Mouse (Mus musculus) lung, postnatal 10 days (tissue): ENCODE results near the gene Mrps14.

Experiments used
- DNase-seq: peaks from one replicate; pipeline ENCODE4 v3.0.0; 2021

Mrps14 gene

GRCm38 (mm10) chr1:160194529-160195336, at the start of gene Mrps14:
Mrps14 (plus strand) TSS chr1:160195215.
- DNase-seq: peak; percentile 100

GRCm38 (mm10) chr1:160145606-160146005, 49.4 kb upstream of the Mrps14 start:
- DNase-seq: no peak

- DNase-seq: peak; percentile 6
Observed at GRCm38 (mm10) chr1:160147274-160147673, 47.7 kb upstream of the Mrps14 start.

- DNase-seq: peak; percentile 6
Observed at GRCm38 (mm10) chr1:160149291-160149906, 45.6 kb upstream of the Mrps14 start.

- DNase-seq: no peak
Observed at GRCm38 (mm10) chr1:160150726-160151125, 44.3 kb upstream of the Mrps14 start.

GRCm38 (mm10) chr1:160153480-160153879, 41.5 kb upstream of the Mrps14 start, which contains the start of gene Tnn:
Tnn (minus strand) TSS chr1:160153580.
- no peak for DNase-seq

GRCm38 (mm10) chr1:160158190-160158589, 36.8 kb upstream of the Mrps14 start:
- DNase-seq: no peak

GRCm38 (mm10) chr1:160166600-160166999, 28.4 kb upstream of the Mrps14 start:
- no peak for DNase-seq

- DNase-seq: no peak
Observed at GRCm38 (mm10) chr1:160176903-160177302, 18.1 kb upstream of the Mrps14 start.

- DNase-seq: no peak
Observed at GRCm38 (mm10) chr1:160181216-160181615, 13.8 kb upstream of the Mrps14 start.

GRCm38 (mm10) chr1:160184506-160184905, 10.5 kb upstream of the Mrps14 start:
- peak; percentile 56 for DNase-seq

- DNase-seq: no peak
Observed at GRCm38 (mm10) chr1:160195337-160195663, 285 bp downstream of the Mrps14 start.

GRCm38 (mm10) chr1:160205486-160205885, 10.5 kb downstream of the Mrps14 start:
- DNase-seq: no peak

- DNase-seq: no peak
Observed at GRCm38 (mm10) chr1:160209844-160210243, 14.8 kb downstream of the Mrps14 start.

GRCm38 (mm10) chr1:160210566-160210965, 15.6 kb downstream of the Mrps14 start:
- DNase-seq: peak; percentile 6

GRCm38 (mm10) chr1:160211597-160212122, 16.6 kb downstream of the Mrps14 start:
- DNase-seq: no peak

GRCm38 (mm10) chr1:160212123-160212691, 17.2 kb downstream of the Mrps14 start:
- peak; percentile 65 for DNase-seq

- peak; percentile 100 for DNase-seq
Observed at GRCm38 (mm10) chr1:160212703-160213669, 18.0 kb downstream of the Mrps14 start, which contains the start of gene Cacybp. Cacybp (minus strand) TSS chr1:160212875.

GRCm38 (mm10) chr1:160214171-160214570, 19.2 kb downstream of the Mrps14 start:
- DNase-seq: no peak

GRCm38 (mm10) chr1:160217898-160218297, 22.9 kb downstream of the Mrps14 start:
- no peak for DNase-seq

- DNase-seq: no peak
Observed at GRCm38 (mm10) chr1:160224093-160224492, 29.1 kb downstream of the Mrps14 start.

- DNase-seq: no peak
Observed at GRCm38 (mm10) chr1:160227196-160227595, 32.2 kb downstream of the Mrps14 start.
